Mouse (Mus musculus) cerebellum, adult 2 months (tissue): Measurements from ENCODE around the gene Adam11.

Experiments used
- CTCF ChIP-seq: fragments of 200-500 bp; IDR thresholded peaks from 2 replicates; pipeline ENCODE4 v1.5.1; 2011; ENCODE audit warnings: low read depth, mild to moderate bottlenecking, control low read depth, low read length, moderate library complexity, borderline replicate concordance; ENCODE audit not compliant: insufficient read depth
- POLR2A ChIP-seq: fragments of 200-500 bp; IDR thresholded peaks from 2 replicates; pipeline ENCODE4 v1.6.1; 2011; ENCODE audit warnings: low read length, control low read depth, borderline replicate concordance; ENCODE audit not compliant: insufficient read depth

GRCm38 (mm10) chr11:102769993-102770661 lies 8.9 kb downstream of the Adam11 start:
- TF ChIP-seq CTCF (no peak), POLR2A (no peak)
